Mouse (Mus musculus) C2C12 (cell line): Measurements from ENCODE around the gene Upk2.

ENCODE experiments used
- CTCF ChIP-seq: IDR thresholded peaks from one replicate; pipeline ENCODE4 v1.5.1; 2011; ENCODE audit not compliant: control insufficient read depth, insufficient read depth, insufficient read length
- MAX ChIP-seq: IDR thresholded peaks from one replicate; pipeline ENCODE4 v1.6.1; 2011; ENCODE audit warnings: mild to moderate bottlenecking, control low read depth
- MYOG ChIP-seq: IDR thresholded peaks from one replicate; pipeline ENCODE4 v1.6.1; 2011; ENCODE audit not compliant: control insufficient read depth, insufficient read length; ENCODE audit errors: extremely low read depth

DNA sequence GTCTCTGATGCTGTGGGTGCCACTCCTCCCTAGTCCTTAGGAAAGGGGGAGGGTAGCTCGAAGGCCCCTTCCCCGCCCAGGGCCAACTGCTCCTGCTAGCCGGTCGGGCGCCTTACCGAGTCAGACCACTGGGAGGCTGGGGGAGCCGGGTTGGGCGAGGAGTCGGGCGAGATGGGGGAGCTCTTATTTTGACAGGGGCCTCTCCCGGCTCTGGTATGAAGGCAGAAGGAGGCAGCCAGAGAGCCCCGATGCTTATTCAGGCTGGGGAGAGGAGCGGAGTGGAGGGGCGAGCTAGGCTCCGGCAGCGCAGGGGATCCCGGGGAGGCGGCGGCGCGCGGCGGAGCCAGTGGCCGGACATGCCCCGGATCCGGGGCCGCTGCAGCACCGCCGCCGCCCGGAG, 27.8 kb upstream of the Upk2 start, which contains the start of gene Bcl9l:
- TF ChIP-seq CTCF (peak; percentile 64), MAX (no peak), MYOG (no peak)
